Mouse (Mus musculus) ZHBTc4 (cell line): Measurements from ENCODE around the gene Adcy5.
A peak's percentile ranks its signal among the peaks of the same experiment; 100 is the strongest.

Experiments
- DNase-seq: peaks from one replicate; pipeline ENCODE4 v3.0.0-alpha.2; 2011; ENCODE audit warnings: low read depth, low spot score

The Adcy5 gene

DNA sequence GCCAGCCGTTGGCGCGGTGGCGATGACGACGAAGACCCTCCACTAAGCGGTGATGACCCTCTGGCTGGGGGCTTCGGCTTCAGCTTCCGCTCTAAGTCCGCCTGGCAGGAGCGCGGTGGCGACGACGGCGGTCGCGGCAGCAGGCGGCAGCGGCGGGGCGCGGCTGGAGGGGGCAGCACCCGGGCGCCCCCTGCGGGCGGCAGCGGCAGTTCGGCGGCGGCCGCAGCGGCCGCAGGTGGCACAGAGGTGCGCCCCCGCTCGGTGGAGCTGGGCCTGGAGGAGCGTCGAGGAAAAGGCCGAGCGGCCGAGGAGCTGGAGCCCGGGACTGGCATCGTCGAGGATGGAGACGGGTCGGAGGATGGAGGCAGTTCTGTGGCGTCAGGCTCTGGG, 1.6 kb downstream of the Adcy5 start:
- DNase-seq: peak; percentile 85

- no peak for DNase-seq
These were observed 2.2 kb downstream of the Adcy5 start for GRCm38 (mm10) chr16:35156832-35157231.

- peak; percentile 88 for DNase-seq
These were observed 4.9 kb downstream of the Adcy5 start for GRCm38 (mm10) chr16:35159532-35159931.

DNA sequence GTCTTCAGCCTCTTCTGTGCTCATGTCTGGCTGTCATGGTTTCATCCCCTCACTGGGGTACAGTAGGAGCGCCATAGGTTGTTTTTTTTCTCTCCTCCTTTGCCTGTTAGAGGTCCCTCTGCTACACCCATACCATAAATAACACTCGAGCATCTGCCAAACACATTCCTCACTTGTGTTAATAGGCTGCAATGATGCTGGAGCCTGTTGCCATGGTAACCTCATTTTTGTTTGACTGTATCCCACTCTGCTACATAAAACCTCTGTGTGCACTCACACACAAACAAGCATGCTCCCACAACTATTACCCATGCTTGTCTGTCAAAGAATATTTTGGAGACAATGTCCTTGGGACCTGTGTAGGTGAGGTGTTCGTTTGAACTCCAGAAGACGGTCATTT, 5.3 kb downstream of the Adcy5 start:
- no peak for DNase-seq

- DNase-seq: peak; percentile 35
These were observed 9.9 kb downstream of the Adcy5 start for GRCm38 (mm10) chr16:35164361-35165224.

DNA sequence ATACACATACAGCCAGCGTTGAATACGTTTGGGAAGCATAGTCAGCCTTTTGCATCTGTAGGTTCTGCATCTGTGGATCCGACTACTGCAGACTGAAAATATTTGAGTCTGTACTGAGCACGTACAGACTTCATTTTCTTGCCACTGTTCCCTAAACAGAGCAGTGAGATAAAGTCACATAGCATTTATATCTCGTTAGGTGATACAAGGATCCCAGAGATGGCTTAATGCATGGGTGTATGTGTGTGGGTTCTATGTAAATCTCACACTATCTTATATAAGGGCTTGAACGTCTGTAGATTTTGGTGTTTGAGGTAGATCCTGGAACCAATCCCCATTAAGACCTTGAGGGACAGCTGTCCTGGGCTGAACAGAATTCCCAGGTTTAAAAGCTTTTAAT, 10.7 kb downstream of the Adcy5 start:
- no peak for DNase-seq

DNA sequence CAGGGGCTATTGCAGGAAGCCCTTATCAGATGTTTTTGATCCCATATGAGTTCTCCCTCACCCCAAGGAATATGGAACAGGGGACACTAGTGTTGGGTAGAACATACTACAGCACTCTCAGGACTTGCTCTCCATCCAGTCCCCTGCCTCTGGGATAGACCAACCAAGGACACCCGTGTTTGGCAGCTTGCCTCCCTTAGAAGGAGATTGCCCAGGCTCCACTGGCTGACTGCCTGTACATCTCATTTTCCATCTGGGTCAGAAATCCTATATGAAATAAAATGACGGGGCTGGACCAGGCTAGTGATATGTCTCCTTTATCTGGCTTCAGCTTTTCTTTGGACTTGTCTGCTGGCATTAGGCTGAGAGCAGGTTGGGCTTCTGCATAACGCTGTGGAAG, 11.1 kb downstream of the Adcy5 start:
- no peak for DNase-seq

- no peak for DNase-seq
These were observed 14.8 kb downstream of the Adcy5 start for GRCm38 (mm10) chr16:35169431-35169830.

DNA sequence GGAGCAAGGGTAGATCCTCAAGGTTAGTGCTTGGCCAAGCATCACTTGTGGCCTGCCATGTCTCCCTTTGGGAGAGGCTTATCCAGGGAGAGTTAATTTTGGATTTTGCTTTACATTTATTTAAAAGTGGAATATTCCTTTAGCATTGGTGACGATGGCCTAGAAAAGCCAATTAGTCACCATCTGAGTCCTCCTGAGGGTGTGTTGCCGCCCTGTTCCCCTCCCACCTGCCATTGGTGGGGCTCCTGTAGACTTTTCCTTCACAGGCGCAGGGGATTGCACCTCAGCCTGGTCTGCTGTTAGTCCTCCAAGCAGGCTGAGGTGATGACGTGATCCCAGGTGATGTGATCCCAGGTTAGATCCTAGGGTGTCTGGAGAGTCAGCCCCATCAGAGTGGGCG, 17.5 kb downstream of the Adcy5 start:
- no peak for DNase-seq

DNA sequence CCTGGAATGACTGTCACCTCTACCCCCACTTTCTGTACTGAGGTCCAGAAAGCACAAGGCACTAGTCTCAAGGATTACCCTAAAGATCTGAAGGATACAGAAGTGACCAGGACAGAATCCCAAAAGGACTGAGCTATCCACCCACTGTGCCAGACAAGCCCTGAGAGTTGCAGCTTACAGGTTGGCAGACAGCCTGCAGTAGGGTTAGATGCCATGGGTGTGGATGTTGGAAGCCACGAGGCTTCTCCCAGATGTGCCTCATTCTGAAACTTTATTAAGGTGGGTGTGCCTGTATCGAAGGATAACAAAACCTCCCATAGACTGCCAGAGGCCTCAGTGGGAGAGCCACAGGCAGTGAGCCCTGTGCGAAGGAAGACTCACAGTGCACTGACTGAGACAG, 23.8 kb downstream of the Adcy5 start:
- DNase-seq: no peak

DNA sequence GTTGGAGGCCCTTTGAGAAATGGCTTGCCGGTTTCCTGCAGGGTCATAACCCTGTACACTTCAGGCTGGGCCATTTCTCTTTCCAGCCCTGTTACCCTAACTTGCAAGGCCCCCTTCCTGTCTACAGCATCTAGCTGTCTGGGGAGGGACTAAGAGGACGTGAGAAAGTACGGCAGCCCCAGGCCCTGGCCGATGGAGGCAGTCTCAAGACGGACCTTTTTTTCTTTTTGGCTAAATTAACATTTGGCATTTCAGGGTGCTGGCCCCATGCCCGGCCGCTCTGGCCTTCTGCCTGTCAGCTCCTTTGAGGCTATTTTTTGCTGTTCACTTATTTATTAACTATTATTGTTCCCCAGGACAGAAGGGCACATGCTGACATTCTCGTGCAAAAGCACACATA, 24.4 kb downstream of the Adcy5 start:
- DNase-seq: no peak

DNA sequence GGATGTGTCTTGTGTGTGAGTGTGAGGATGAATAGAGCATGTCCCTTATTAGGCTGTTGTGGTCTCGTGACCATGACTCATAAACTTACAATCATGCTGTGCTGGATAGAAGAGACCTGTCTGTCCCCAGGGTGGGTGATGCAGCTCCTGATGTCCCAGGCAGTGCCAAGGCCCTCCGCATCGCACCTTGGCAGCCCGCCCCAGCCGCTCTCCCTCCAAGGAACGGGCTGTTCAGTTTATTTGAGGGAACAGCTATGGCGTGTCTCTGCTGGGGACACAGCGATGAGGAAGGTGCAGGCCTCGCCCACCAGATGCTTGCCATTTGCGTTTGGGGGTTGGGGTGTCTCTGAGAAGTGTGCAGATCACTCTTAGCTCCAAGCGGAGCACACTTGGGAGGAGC, 28.5 kb downstream of the Adcy5 start:
- no peak for DNase-seq

DNA sequence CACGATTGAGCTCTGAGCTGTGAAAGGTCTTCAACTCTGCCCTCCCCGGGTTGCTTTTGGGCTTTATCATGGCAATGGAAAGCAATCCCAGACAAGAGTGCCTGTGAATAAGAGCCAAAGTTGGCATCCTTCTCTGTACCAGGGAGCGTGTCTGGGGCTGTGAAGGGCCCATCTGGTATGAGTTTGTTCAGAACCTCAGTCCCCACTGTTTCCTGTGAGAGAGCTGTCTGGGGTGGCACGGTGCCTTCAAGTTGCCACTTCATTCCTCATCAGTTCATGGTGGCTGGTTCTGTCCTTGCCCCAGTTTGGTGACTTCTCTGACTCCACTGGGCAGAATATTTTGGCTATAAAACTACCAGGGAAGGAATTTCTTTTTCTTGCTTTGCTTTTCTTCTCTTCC, 33.4 kb downstream of the Adcy5 start:
- DNase-seq: no peak

GRCm38 (mm10) chr16:35189420-35190141, 34.9 kb downstream of the Adcy5 start:
- no peak for DNase-seq

DNA sequence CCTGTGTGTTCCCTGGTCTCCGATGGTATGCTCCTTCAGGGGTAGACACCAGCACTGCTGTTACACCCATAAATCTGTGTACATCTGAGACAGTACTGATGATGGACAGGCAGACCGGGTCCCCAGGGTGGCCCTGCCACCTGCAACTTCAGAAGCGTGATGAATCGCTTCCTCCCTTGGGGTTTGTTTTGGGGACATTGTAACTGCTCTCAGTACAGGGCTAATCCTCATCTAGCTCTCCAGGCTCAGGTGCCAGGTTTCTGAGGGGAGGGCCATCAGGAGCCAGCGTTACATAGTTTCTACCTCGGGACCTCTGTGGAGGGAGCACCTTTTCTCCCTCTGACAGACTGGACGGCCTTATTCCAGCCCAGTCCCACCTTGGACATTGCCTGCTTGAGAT, 36.1 kb downstream of the Adcy5 start:
- no peak for DNase-seq

GRCm38 (mm10) chr16:35191271-35191670, 36.6 kb downstream of the Adcy5 start:
- DNase-seq: no peak

DNA sequence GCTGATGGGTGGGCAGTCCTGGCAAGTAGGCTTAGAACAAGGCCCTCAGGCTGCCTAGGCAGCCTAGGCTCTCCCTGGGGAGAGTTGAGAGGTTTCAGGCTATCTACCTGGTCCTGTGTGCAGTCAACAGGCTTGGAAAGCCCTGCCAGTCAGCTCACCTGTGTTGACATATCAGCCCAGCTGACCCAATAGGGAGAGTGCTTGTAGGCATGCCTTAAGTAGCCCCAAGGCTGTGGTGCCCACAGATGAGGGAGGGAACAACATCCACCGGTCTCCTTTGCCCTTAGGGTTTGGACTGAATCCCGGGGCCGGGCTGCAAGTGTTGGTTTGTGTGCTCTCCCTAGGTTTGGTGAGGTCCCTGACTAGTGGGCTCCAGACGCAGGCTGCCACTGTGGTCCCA, 37.8 kb downstream of the Adcy5 start:
- DNase-seq: no peak

GRCm38 (mm10) chr16:35193357-35193756, 38.7 kb downstream of the Adcy5 start:
- peak; percentile 24 for DNase-seq

DNA sequence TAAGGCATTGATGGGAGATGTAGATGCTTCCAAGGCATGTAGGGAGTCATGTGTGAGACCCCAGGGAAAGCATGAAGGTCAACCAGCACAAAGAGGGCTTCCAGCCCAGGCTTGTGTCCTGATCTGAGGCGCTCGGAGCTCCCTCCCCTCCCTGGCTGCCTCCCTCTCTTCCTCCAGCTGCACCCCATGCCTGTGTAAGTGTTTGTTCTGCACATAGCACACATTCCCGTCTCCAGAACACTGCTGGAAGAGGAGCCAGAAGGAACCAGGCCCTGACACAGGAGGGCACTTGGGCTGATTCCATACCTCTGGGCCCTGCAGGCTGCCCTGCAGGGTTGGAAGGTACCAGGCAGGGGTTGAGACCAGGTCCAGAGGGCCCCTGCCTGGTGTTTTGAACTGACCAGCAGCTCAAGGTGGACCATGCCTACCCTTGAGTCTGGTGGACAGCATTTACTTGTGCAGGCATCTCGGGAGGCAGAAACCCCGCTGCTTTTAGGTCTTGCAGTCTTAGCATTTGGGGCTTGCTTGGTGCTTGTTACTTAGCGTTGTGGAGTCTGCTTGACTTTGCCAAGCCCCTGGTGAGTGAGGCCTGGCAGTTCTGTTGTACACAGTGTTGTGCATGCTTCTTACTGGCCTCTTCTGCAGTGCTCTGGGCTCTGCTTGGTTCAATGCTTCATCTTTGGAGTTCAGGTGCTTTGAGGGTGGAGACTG, 45.2 kb downstream of the Adcy5 start:
- no peak for DNase-seq

DNA sequence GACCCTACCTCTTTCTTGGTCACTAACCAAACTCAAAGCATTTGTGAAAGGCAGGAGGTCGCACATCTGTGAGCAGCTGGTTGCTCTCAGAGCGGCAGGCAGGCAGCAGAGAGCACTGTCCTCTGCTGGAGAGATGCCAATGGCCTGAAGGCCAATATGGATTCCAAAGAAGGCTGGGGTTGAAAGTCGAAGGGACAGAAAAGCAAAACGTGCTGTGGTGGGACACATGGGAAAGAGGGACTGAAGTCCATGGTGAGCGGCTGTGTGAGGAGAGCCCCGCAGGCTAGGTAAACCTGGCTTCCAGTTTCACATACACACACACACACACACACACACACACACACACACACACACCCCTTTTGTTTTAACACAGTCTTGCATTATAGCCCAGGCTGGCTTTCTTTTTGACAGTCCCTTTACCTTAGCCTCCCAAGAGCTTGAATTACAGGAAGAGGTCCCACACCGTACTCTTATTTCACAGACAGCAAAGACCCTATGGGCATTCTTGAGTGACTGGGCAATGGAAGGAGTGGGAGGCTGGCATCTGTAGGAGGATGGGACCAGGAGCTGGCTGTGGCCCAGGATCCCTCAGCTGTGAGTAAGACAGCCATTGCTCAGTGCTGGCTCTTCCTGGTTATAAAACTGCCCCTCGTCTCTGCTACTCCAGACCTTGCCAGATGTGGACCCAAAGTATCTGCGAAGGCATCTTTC, 45.9 kb downstream of the Adcy5 start:
- no peak for DNase-seq

GRCm38 (mm10) chr16:35201281-35201680, 46.6 kb downstream of the Adcy5 start:
- no peak for DNase-seq

- DNase-seq: no peak
These were observed 48.8 kb downstream of the Adcy5 start for GRCm38 (mm10) chr16:35203511-35203910.
